Comparison of ENCODE assay signal across 22 mouse cellular contexts in the genomic region with DNA sequence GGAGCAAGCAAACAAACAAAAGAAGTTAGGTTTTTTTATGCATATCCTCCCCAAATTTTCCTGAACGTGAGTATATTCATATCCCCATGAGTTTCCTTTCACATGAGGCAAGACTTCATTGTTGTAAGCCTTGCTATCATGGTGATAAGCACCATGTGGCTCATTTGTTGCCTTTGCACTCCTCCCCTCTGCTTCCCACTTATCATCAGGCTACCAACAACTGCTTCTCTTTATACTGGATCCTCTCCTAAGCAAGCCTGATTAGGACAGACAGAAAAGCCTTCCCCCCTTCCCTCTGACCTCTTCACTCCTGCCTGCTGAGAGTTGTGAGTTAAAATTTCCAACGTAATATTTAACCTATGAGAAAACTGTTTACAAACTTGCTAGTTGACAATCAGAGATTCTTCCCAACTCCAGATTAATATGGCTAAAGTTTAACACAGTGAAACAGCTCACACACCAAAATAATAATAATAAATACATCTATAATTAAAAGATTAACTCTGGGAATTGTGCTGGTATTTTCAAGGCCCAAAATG.
DNase-seq lines count a peak whose midpoint lies in the region; ATAC-seq and TF ChIP-seq lines count a peak whose summit lies in the region.
"Had no signal": no experiment of that assay in that cellular context is flagged by ENCODE, and none has a peak within 500 bp of the region (broad histone marks: within the 10 kb centered on the region; RNA-seq: fewer than 3 reads in every experiment).

No protein-coding gene starts in this region.

- no peak overlapping the region for H3K4me3 ChIP-seq in heart, embryonic 10.5 days
- no peak overlapping the region for H3K4me3 ChIP-seq in heart, embryonic 16.5 days (ENCODE audit: low read length)
- no peak overlapping the region for H3K4me3 ChIP-seq in kidney, embryonic 15.5 days (replicated peaks)
- no peak overlapping the region for H3K4me3 ChIP-seq in lung, embryonic 14.5 days (ENCODE audit: low read depth, low read length)
- H3K4me3 ChIP-seq in lung, postnatal 0 days (ENCODE audit: low read depth, low read length) = no peak overlapping the region
- H3K4me3 ChIP-seq: embryonic facial prominence, embryonic 10.5 days; forebrain, embryonic 13.5 days; heart, embryonic 13.5 days; hindbrain, embryonic 13.5 days had no signal

- no peak overlapping the region for H3K9ac ChIP-seq in heart, embryonic 16.5 days (ENCODE audit: low read length)
- H3K9ac ChIP-seq in kidney, embryonic 15.5 days = no peak overlapping the region
- no peak overlapping the region for H3K9ac ChIP-seq in lung, embryonic 14.5 days
- H3K9ac ChIP-seq in lung, postnatal 0 days (replicated peaks; ENCODE audit: low read depth) = no peak overlapping the region
- H3K9ac ChIP-seq: forebrain, embryonic 13.5 days; forebrain, postnatal 0 days; heart, embryonic 13.5 days; hindbrain, embryonic 13.5 days had no signal

- H3K27me3 ChIP-seq in heart, embryonic 10.5 days (ENCODE audit: insufficient read depth, poor library complexity, severe bottlenecking) = no peaks in the 10 kb centered on the region
- no peaks in the 10 kb centered on the region for H3K27me3 ChIP-seq in heart, embryonic 16.5 days (ENCODE audit: control insufficient read depth, insufficient read depth, low read length)
- no peaks in the 10 kb centered on the region for H3K27me3 ChIP-seq in kidney, embryonic 15.5 days
- H3K27me3 ChIP-seq in lung, embryonic 14.5 days (ENCODE audit: insufficient read depth, low read length) = no peaks in the 10 kb centered on the region
- H3K27me3 ChIP-seq in lung, postnatal 0 days (replicated peaks; ENCODE audit: insufficient read depth, low read length) = no peaks in the 10 kb centered on the region
- H3K27me3 ChIP-seq: forebrain, embryonic 13.5 days; heart, embryonic 13.5 days; hindbrain, embryonic 13.5 days had no signal

- no peak for TF ChIP-seq CTCF in lung, embryonic 14.5 days (IDR thresholded peaks at IDR 0.05; ENCODE audit: low read depth)
- TF ChIP-seq CTCF in lung, postnatal 0 days (IDR thresholded peaks at IDR 0.05) = no peak

- WGBS in heart, embryonic 10.5 days = 19% methylated on average over 2 of the region's 2 CpGs
- 19% methylated on average over 2 of the region's 2 CpGs for WGBS in heart, embryonic 16.5 days
- WGBS in kidney, embryonic 15.5 days = 59% methylated on average over 2 of the region's 2 CpGs
- 36% methylated on average over 2 of the region's 2 CpGs for WGBS in lung, embryonic 14.5 days
- 41% methylated on average over 2 of the region's 2 CpGs for WGBS in lung, postnatal 0 days

- no peak for DNase-seq in heart, embryonic 10.5 days (ENCODE audit: low spot score)
- no peak for DNase-seq in heart, adult 18-20 months
- no peak for DNase-seq in heart, postnatal 10 days
- DNase-seq in kidney, postnatal 14 days = no peak
- DNase-seq in lung, embryonic 14.5 days = no peak
- no peak for DNase-seq in lung, postnatal 0 days (ENCODE audit: low spot score)
- DNase-seq: adrenal gland, adult 8-10 months; adrenal gland, postnatal 36 days; B cell, adult 2 months; cerebellum, adult 2 months; cerebellum, postnatal 10 days; forebrain, postnatal 0 days; gastrocnemius, postnatal 14 days had no signal

- intact Hi-C loops in heart, postnatal 10 days (cut with DNase I) = no loop called here

- no peaks in the 10 kb centered on the region for H3K36me3 ChIP-seq in heart, embryonic 10.5 days
- H3K36me3 ChIP-seq in heart, embryonic 16.5 days (ENCODE audit: control insufficient read depth, insufficient read depth) = no peaks in the 10 kb centered on the region
- no peaks in the 10 kb centered on the region for H3K36me3 ChIP-seq in kidney, embryonic 15.5 days
- no peaks in the 10 kb centered on the region for H3K36me3 ChIP-seq in lung, embryonic 14.5 days (ENCODE audit: insufficient read depth)
- H3K36me3 ChIP-seq in lung, postnatal 0 days (ENCODE audit: insufficient read depth, low read length) = no peaks in the 10 kb centered on the region
- H3K36me3 ChIP-seq: embryonic facial prominence, embryonic 10.5 days; G1E; heart, embryonic 13.5 days; hindbrain, embryonic 13.5 days had no signal

- H3K9me3 ChIP-seq in heart, embryonic 10.5 days = no peaks in the 10 kb centered on the region
- H3K9me3 ChIP-seq in heart, embryonic 16.5 days (replicated peaks; ENCODE audit: control insufficient read depth, low read length) = no peaks in the 10 kb centered on the region
- H3K9me3 ChIP-seq in kidney, embryonic 15.5 days (replicated peaks) = no peaks in the 10 kb centered on the region
- H3K9me3 ChIP-seq in lung, embryonic 14.5 days (ENCODE audit: low read depth, low read length) = no peaks in the 10 kb centered on the region
- H3K9me3 ChIP-seq in lung, postnatal 0 days (ENCODE audit: low read length) = no peaks in the 10 kb centered on the region
- H3K9me3 ChIP-seq: embryonic facial prominence, embryonic 10.5 days; forebrain, embryonic 13.5 days; G1E; heart, embryonic 13.5 days; hindbrain, embryonic 13.5 days had no signal

- peak; percentile 49; the same call in 1 of the 2 replicates for ATAC-seq in heart, embryonic 16.5 days (replicated peaks; ENCODE audit: extremely low read depth, insufficient read depth, low FRiP score)
- ATAC-seq in kidney, embryonic 15.5 days (replicated peaks; ENCODE audit: low FRiP score) = 0 out of 2 replicates have a peak, but pooled peaks have one; percentile 43
- ATAC-seq in lung, embryonic 14.5 days (ENCODE audit: insufficient read depth) = 0 out of 2 replicates have a peak, but pooled peaks have one; percentile 28
- no peak for ATAC-seq in lung, postnatal 0 days
- ATAC-seq: CD4-positive, CD25-positive, alpha-beta regulatory T cell, adult 4 months; forebrain, embryonic 13.5 days; forebrain, postnatal 0 days; hindbrain, postnatal 0 days had no signal

- H3K4me1 ChIP-seq in heart, embryonic 10.5 days = peaks cover 9% of the 10 kb centered on the region
- H3K4me1 ChIP-seq in heart, embryonic 16.5 days (ENCODE audit: control insufficient read depth, insufficient read depth, low read length) = peaks cover 4% of the 10 kb centered on the region
- H3K4me1 ChIP-seq in kidney, embryonic 15.5 days = peaks cover 17% of the 10 kb centered on the region
- no peaks in the 10 kb centered on the region for H3K4me1 ChIP-seq in lung, embryonic 14.5 days (ENCODE audit: insufficient read depth)
- no peaks in the 10 kb centered on the region for H3K4me1 ChIP-seq in lung, postnatal 0 days (ENCODE audit: insufficient read depth, low read depth, low read length)

- H3K4me2 ChIP-seq in heart, embryonic 16.5 days (ENCODE audit: low read depth, low read length) = no peak overlapping the region
- no peak overlapping the region for H3K4me2 ChIP-seq in kidney, embryonic 15.5 days
- no peak overlapping the region for H3K4me2 ChIP-seq in lung, embryonic 14.5 days
- H3K4me2 ChIP-seq in lung, postnatal 0 days (replicated peaks; ENCODE audit: low read depth, low read length) = no peak overlapping the region
- H3K4me2 ChIP-seq: forebrain, embryonic 13.5 days; heart, embryonic 13.5 days; hindbrain, embryonic 13.5 days had no signal

- 0 out of 2 replicates have a peak overlapping the region, but pooled peaks have one; percentile 17 for H3K27ac ChIP-seq in heart, embryonic 10.5 days
- H3K27ac ChIP-seq in heart, embryonic 16.5 days (ENCODE audit: low read length) = no peak overlapping the region
- no peak overlapping the region for H3K27ac ChIP-seq in kidney, embryonic 15.5 days
- no peak overlapping the region for H3K27ac ChIP-seq in lung, embryonic 14.5 days (ENCODE audit: low read depth)
- H3K27ac ChIP-seq in lung, postnatal 0 days (ENCODE audit: low read length) = no peak overlapping the region
- H3K27ac ChIP-seq: embryonic facial prominence, embryonic 10.5 days; forebrain, embryonic 13.5 days; heart, embryonic 13.5 days; hindbrain, embryonic 13.5 days; hindbrain, postnatal 0 days had no signal

- TF ChIP-seq EP300 in lung, postnatal 0 days (IDR thresholded peaks at IDR 0.05) = no peak
